Mouse (Mus musculus) cerebellum, adult 2 months (tissue): ENCODE data around the gene Mmachc.

Experiments used
- CTCF ChIP-seq: fragments of 200-500 bp; IDR thresholded peaks from 2 replicates; pipeline ENCODE4 v1.5.1; 2011; ENCODE audit warnings: low read depth, mild to moderate bottlenecking, control low read depth, low read length, moderate library complexity, borderline replicate concordance; ENCODE audit not compliant: insufficient read depth
- POLR2A ChIP-seq: fragments of 200-500 bp; IDR thresholded peaks from 2 replicates; pipeline ENCODE4 v1.6.1; 2011; ENCODE audit warnings: low read length, control low read depth, borderline replicate concordance; ENCODE audit not compliant: insufficient read depth

DNA sequence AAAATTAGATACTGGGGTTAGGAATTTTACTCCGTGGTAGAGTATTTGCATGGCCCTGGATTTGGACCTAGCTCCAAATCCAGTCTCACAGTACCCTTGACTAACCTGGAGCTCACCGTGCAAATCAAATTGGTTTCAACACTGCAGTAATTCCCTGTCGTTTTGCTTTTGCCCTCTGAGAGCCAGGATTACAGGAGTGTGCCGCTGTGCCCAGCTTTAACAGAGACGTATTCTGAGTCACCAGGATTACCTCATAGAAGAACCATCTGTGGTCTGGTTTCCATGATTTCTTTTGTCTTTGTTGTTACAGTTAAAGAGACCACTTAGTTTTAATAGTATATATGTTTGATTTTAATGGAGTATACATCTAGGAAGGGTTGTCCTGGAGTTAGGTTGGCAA, 29.1 kb downstream of the Mmachc start:
- TF ChIP-seq CTCF = no peak
- TF ChIP-seq POLR2A = no peak
